Mouse (Mus musculus) E14TG2a.4 (cell line): ENCODE data around the gene Mas1.

Experiments used
- CTCF ChIP-seq: conservative IDR thresholded peaks from 2 replicates; pipeline ENCODE4 v1.5.1; 2014; ENCODE audit warnings: low read length
- NANOG ChIP-seq: IDR thresholded peaks from 2 replicates; pipeline ENCODE4 v1.6.1; 2014; ENCODE audit warnings: borderline replicate concordance, low read length, mixed read lengths
- POU5F1 ChIP-seq: IDR thresholded peaks from 2 replicates; pipeline ENCODE4 v1.6.1; 2014; ENCODE audit warnings: low read length, borderline replicate concordance

GRCm38 (mm10) chr17:12891054-12891453 is 23.1 kb upstream of the Mas1 start:
- TF ChIP-seq CTCF (no peak), NANOG (no peak), POU5F1 (no peak)
